Mouse (Mus musculus) E14TG2a.4 (cell line): ENCODE results near the gene Klrb1c.

ENCODE experiments used
- CTCF ChIP-seq: conservative IDR thresholded peaks from 2 replicates; pipeline ENCODE4 v1.5.1; 2014; ENCODE audit warnings: low read length
- NANOG ChIP-seq: IDR thresholded peaks from 2 replicates; pipeline ENCODE4 v1.6.1; 2014; ENCODE audit warnings: borderline replicate concordance, low read length, mixed read lengths

- no peak for TF ChIP-seq CTCF
- no peak for TF ChIP-seq NANOG
Measured at GRCm38 (mm10) chr6:128759221-128759950, 29.6 kb downstream of the Klrb1c start.
